Mouse (Mus musculus) small intestine, adult 2 months (tissue): ENCODE measurements around the gene Hoxa9. TPM values are rescaled to one million over a fixed set of nuclear protein-coding genes. Genes with fewer than 3 reads are reported as not detected.

Experiments
- H3K27ac ChIP-seq: fragments of 200-500 bp; 2 replicates; pipeline ENCODE4 v1.5.1; 2012; ENCODE audit warnings: low read depth, low read length, control low read depth, inconsistent platforms; ENCODE audit not compliant: insufficient read depth
- H3K27me3 ChIP-seq: fragments of 200-500 bp; 2 replicates; pipeline ENCODE4 v1.6.1; 2012; ENCODE audit warnings: mild to moderate bottlenecking, moderate library complexity, low read length, inconsistent platforms; ENCODE audit not compliant: control insufficient read depth, insufficient read depth
- H3K36me3 ChIP-seq: fragments of 200-500 bp; 2 replicates; pipeline ENCODE4 v1.6.1; 2012; ENCODE audit warnings: mild to moderate bottlenecking, low read length, control low read depth, inconsistent platforms; ENCODE audit not compliant: control insufficient read depth, insufficient read depth
- H3K4me1 ChIP-seq: fragments of 200-500 bp; 2 replicates; pipeline ENCODE4 v1.6.1; 2012; ENCODE audit warnings: low read length, inconsistent platforms, mixed read lengths; ENCODE audit not compliant: control insufficient read depth, insufficient read depth, insufficient read length
- H3K4me3 ChIP-seq: fragments of 200-500 bp; 2 replicates; pipeline ENCODE4 v1.5.1; 2012; ENCODE audit warnings: low read depth, mild to moderate bottlenecking, control low read depth, inconsistent platforms, low read length, moderate library complexity
- CTCF ChIP-seq: fragments of 200-500 bp; IDR thresholded peaks from 2 replicates; pipeline ENCODE4 v1.5.1; 2012; ENCODE audit warnings: low read depth, mild to moderate bottlenecking, control low read depth, inconsistent platforms, low read length, moderate library complexity, mixed read lengths; ENCODE audit not compliant: insufficient replicate concordance, insufficient read length; ENCODE audit errors: extremely low read depth
- POLR2A ChIP-seq: fragments of 200-500 bp; IDR thresholded peaks from 2 replicates; pipeline ENCODE4 v1.6.1; 2012; ENCODE audit warnings: low read depth, mild to moderate bottlenecking, control low read depth, inconsistent platforms, low read length, moderate library complexity
- WGBS: fragments of 180-500 bp; shearing (Covaris S2); methylation state at CpG from one replicate; pipeline ENCODE4 v1.1.7; 2018; 5-methylcytosine and 5-hydroxymethylcytosine counted together
- polyA plus RNA-seq: library from polyadenylated mRNA; depleted of rRNA; stranded (reverse); fragments of >200 nt; gene quantifications from 2 replicates; pipeline ENCODE4 v1.2.3, GENCODE M21; 2012

Gene Hoxa9
- polyA plus RNA-seq, 1 experiment = not detected

- Histone ChIP-seq H3K27me3 (peaks cover 77% of the 10 kb centered on the region), H3K4me1 (peaks cover 4% of the 10 kb centered on the region; the same call in 1 of the 2 replicates), H3K27ac (no peak overlapping the region), H3K4me3 (no peak overlapping the region), H3K36me3 (no peaks in the 10 kb centered on the region)
- TF ChIP-seq CTCF = no peak
- WGBS = 10% methylated on average over 9 of the region's 9 CpGs
Measured at GRCm38 (mm10) chr6:52266666-52266985, 35.7 kb upstream of the Hoxa9 start.

GRCm38 (mm10) chr6:52265913-52266665, 35.2 kb upstream of the Hoxa9 start:
- H3K36me3 ChIP-seq = no peaks in the 10 kb centered on the region
- no peak overlapping the region for H3K27ac ChIP-seq
- H3K4me1 ChIP-seq = peaks cover 2% of the 10 kb centered on the region; the same call in 1 of the 2 replicates
- no peak for TF ChIP-seq POLR2A
- TF ChIP-seq CTCF = no peak
- 5% methylated on average over 19 of the region's 19 CpGs for WGBS
- H3K4me3 ChIP-seq = no peak overlapping the region
- H3K27me3 ChIP-seq = peaks cover 76% of the 10 kb centered on the region

GRCm38 (mm10) chr6:52265306-52265912, 34.5 kb upstream of the Hoxa9 start:
- no peaks in the 10 kb centered on the region for H3K36me3 ChIP-seq
- H3K4me1 ChIP-seq = no peaks in the 10 kb centered on the region
- H3K27ac ChIP-seq = no peak overlapping the region
- H3K27me3 ChIP-seq = peaks cover 79% of the 10 kb centered on the region
- no peak for TF ChIP-seq CTCF
- WGBS = 3% methylated on average over 18 of the region's 18 CpGs
- H3K4me3 ChIP-seq = no peak overlapping the region

- no peak for TF ChIP-seq POLR2A
- TF ChIP-seq CTCF = no peak
- 0 out of 2 replicates have a peak, but pooled peaks cover 4% of the 10 kb centered on the region for H3K4me1 ChIP-seq
- no peak overlapping the region for H3K27ac ChIP-seq
- H3K4me3 ChIP-seq = no peak overlapping the region
- peaks cover 84% of the 10 kb centered on the region for H3K27me3 ChIP-seq
- 10% methylated on average over 5 of the region's 5 CpGs for WGBS
- no peaks in the 10 kb centered on the region for H3K36me3 ChIP-seq
Measured at GRCm38 (mm10) chr6:52264106-52264790, 33.4 kb upstream of the Hoxa9 start.

- peaks cover 87% of the 10 kb centered on the region for H3K27me3 ChIP-seq
- H3K4me3 ChIP-seq = no peak overlapping the region
- 0 out of 2 replicates have a peak, but pooled peaks cover 4% of the 10 kb centered on the region for H3K4me1 ChIP-seq
- no peaks in the 10 kb centered on the region for H3K36me3 ChIP-seq
- H3K27ac ChIP-seq = no peak overlapping the region
- WGBS = 6% methylated on average over 6 of the region's 6 CpGs
- TF ChIP-seq CTCF (no peak), POLR2A (no peak)
Measured at GRCm38 (mm10) chr6:52263321-52263585, 32.4 kb upstream of the Hoxa9 start.

DNA sequence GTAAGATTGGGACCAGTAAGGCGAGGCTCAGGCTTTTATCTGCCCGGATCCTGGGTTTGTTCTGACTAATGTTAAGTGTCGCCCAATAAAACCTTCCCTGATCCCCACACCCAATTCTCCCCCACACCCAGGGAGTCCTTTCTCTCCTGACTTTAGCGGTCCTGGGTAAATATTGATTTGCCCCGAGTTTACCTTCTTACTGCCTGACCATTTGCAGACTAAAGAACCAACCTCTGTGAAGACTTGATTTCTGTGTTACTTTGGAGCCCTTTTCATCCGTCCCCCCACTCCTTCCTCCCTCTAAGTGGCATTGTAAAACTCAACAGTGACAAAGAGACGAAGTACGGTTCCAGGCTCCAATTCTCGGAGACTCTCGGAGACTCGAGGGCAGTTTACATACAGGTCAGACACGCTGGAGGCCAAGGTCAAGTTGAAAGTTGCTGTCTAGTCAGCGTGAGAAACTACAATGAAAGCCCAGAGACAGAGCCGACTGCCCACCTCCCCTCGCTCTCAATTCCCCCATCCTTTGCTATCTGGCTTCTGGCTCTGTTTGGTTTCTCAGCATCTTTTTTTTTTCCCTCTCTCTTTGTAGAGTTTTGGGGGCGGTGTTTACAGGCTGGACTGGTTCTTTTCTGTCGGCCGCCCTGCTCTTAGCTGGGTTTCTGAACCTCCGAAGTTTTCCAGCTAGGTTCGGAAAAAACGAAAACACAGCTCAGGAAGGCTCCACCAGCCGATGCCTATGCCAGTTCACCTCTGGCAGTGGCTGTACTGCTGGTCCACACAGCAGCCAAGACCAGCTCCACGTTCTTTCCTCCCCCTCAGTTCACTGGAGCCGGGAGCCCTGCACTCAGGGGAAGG, 31.8 kb upstream of the Hoxa9 start:
- H3K36me3 ChIP-seq = no peaks in the 10 kb centered on the region
- H3K4me3 ChIP-seq = no peak overlapping the region
- peaks cover 86% of the 10 kb centered on the region for H3K27me3 ChIP-seq
- TF ChIP-seq CTCF (no peak), POLR2A (no peak)
- WGBS = 5% methylated on average over 24 of the region's 24 CpGs
- no peak overlapping the region for H3K27ac ChIP-seq
- 0 out of 2 replicates have a peak, but pooled peaks cover 4% of the 10 kb centered on the region for H3K4me1 ChIP-seq
